Mouse (Mus musculus) hindlimb bud, embryonic 11.5 days (tissue): Measurements from ENCODE around the gene Zdhhc3.

Experiments
- DNase-seq: peaks from one replicate; pipeline ENCODE4 v3.0.0-alpha.2; 2012; ENCODE audit warnings: low read depth, low spot score; ENCODE audit errors: extremely low spot score

Gene Zdhhc3

GRCm38 (mm10) chr9:123115566-123115965 is 2.6 kb upstream of the Zdhhc3 start:
- DNase-seq: no peak

- DNase-seq: no peak
Measured at GRCm38 (mm10) chr9:123113931-123114330, 926 bp upstream of the Zdhhc3 start.

GRCm38 (mm10) chr9:123111751-123112221 is 1.2 kb downstream of the Zdhhc3 start:
- no peak for DNase-seq

GRCm38 (mm10) chr9:123109188-123109587 is 3.8 kb downstream of the Zdhhc3 start:
- DNase-seq: no peak

GRCm38 (mm10) chr9:123107186-123107585 is 5.8 kb downstream of the Zdhhc3 start:
- no peak for DNase-seq

GRCm38 (mm10) chr9:123104362-123104761 is 8.6 kb downstream of the Zdhhc3 start:
- DNase-seq: no peak

GRCm38 (mm10) chr9:123103425-123103824 is 9.6 kb downstream of the Zdhhc3 start:
- DNase-seq: no peak

GRCm38 (mm10) chr9:123099631-123100455 is 13.2 kb downstream of the Zdhhc3 start:
- no peak for DNase-seq

- no peak for DNase-seq
Measured at GRCm38 (mm10) chr9:123090844-123091243, 22.2 kb downstream of the Zdhhc3 start.

- no peak for DNase-seq
Measured at GRCm38 (mm10) chr9:123087558-123087957, 25.4 kb downstream of the Zdhhc3 start.

- no peak for DNase-seq
Measured at GRCm38 (mm10) chr9:123085373-123085772, 27.6 kb downstream of the Zdhhc3 start.

GRCm38 (mm10) chr9:123080796-123081195 is 32.2 kb downstream of the Zdhhc3 start:
- no peak for DNase-seq

GRCm38 (mm10) chr9:123080355-123080754 is 32.6 kb downstream of the Zdhhc3 start:
- no peak for DNase-seq

GRCm38 (mm10) chr9:123079149-123079548 is 33.9 kb downstream of the Zdhhc3 start:
- DNase-seq: no peak

- DNase-seq: no peak
Measured at GRCm38 (mm10) chr9:123060172-123060571, 52.8 kb downstream of the Zdhhc3 start.

GRCm38 (mm10) chr9:123058724-123059292 is 54.2 kb downstream of the Zdhhc3 start:
- DNase-seq: no peak

- DNase-seq: no peak
Measured at GRCm38 (mm10) chr9:123047665-123048064, 65.3 kb downstream of the Zdhhc3 start.

- DNase-seq: no peak
Measured at GRCm38 (mm10) chr9:123034426-123034825, 78.6 kb downstream of the Zdhhc3 start, which contains the start of gene Tgm4. Gene Tgm4, plus strand, starts transcription at chr9:123034726.

GRCm38 (mm10) chr9:123031496-123032246 is 81.3 kb downstream of the Zdhhc3 start:
- no peak for DNase-seq

- no peak for DNase-seq
Measured at GRCm38 (mm10) chr9:123024201-123024600, 88.8 kb downstream of the Zdhhc3 start.

GRCm38 (mm10) chr9:123021636-123022379 is 91.2 kb downstream of the Zdhhc3 start:
- DNase-seq: no peak
